Mouse (Mus musculus) hindbrain, embryonic 11.5 days (tissue): ENCODE results near the gene Ift140. TPM values are rescaled to one million over a fixed set of nuclear protein-coding genes. Genes with fewer than 3 reads are reported as not detected.

ENCODE experiments used
- ATAC-seq: fragments of 200-750 bp; cut with Nextera tagmentation; 2 replicates; pipeline ENCODE4 v1.8.0; 2017; ENCODE audit warnings: mild to moderate bottlenecking, moderate TSS enrichment, moderate library complexity; ENCODE audit not compliant: low FRiP score
- DNase-seq: peaks from one replicate; pipeline ENCODE4 v3.0.0-alpha.2; 2015; ENCODE audit warnings: low spot score
- H3K27ac ChIP-seq: fragments of 300-500 bp; sonication (generic); 2 replicates; pipeline ENCODE4 v1.5.1; 2014; ENCODE audit warnings: mild to moderate bottlenecking, low read depth, low read length
- H3K27me3 ChIP-seq: fragments of 300-500 bp; sonication (generic); 2 replicates; pipeline ENCODE4 v1.6.1; 2014; ENCODE audit warnings: mild to moderate bottlenecking, low read length, moderate library complexity, mixed read lengths; ENCODE audit not compliant: control insufficient read depth, insufficient read depth
- H3K36me3 ChIP-seq: fragments of 300-500 bp; sonication (generic); 2 replicates; pipeline ENCODE4 v1.6.1; 2014; ENCODE audit warnings: mild to moderate bottlenecking, low read length, moderate library complexity, mixed read lengths; ENCODE audit not compliant: control insufficient read depth, insufficient read depth
- H3K4me1 ChIP-seq: fragments of 300-500 bp; sonication (generic); replicated peaks from 2 replicates; pipeline ENCODE4 v1.6.1; 2014; ENCODE audit warnings: low read length, mixed read lengths; ENCODE audit not compliant: control insufficient read depth, insufficient read depth
- H3K4me2 ChIP-seq: fragments of 300-500 bp; sonication (generic); replicated peaks from 2 replicates; pipeline ENCODE4 v1.6.1; 2014; ENCODE audit warnings: mild to moderate bottlenecking, low read depth, low read length
- H3K4me3 ChIP-seq: fragments of 300-500 bp; sonication (generic); 2 replicates; pipeline ENCODE4 v1.5.1; 2014; ENCODE audit warnings: low read depth, low read length
- H3K9ac ChIP-seq: fragments of 300-500 bp; sonication (generic); 2 replicates; pipeline ENCODE4 v1.6.1; 2014; ENCODE audit warnings: low read depth, low read length
- H3K9me3 ChIP-seq: fragments of 300-500 bp; sonication (generic); 2 replicates; pipeline ENCODE4 v1.6.1; 2016; ENCODE audit warnings: low read length; ENCODE audit not compliant: control insufficient read depth
- WGBS: fragments of 180-500 bp; shearing (Covaris S2); extraction: QIAGEN DNeasy Blood & Tissue Kit; methylation state at CpG from one replicate; pipeline ENCODE4 v1.1.7; 2014; 5-methylcytosine and 5-hydroxymethylcytosine counted together
- polyA plus RNA-seq: library from polyadenylated mRNA; unstranded; fragments of >200 nt; fragmentation: Nextera tagmentation; extraction: Ambion mirVana; gene quantifications from 2 replicates; pipeline ENCODE4 v1.2.1, GENCODE M21; 2014

The Ift140 gene
- polyA plus RNA-seq, 1 experiment from 2014 or later = 15.9 TPM

DNA sequence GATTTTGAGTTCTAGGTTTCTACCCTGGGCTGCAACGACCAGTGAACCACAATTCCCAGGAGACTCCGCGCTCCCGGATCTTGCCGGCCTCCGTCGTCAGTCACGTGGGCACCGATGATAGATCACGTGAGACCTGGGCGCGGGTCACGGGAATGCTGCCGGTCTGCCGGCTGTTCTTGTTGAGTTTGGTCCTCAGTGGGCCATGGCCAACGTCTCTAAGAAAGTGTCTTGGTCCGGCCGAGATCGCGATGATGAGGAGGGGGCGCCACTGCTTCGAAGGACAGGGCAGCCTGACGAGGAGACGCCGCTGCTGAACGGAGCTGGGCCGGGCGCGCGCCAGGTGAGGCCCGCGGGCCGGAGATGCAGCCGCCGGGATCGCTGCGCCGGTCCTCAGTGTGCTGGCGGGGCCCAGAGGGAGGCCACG, 117.4 kb downstream of the Ift140 start, which contains the start of gene Clcn7:
Clcn7 (plus strand) TSS at position 117 of the 424 bp plus-strand sequence.
- ATAC-seq = peak; percentile 89
- peaks cover 8% of the 10 kb centered on the region for H3K4me1 ChIP-seq
- H3K27ac ChIP-seq = no peak within 1 kb of the TSS; the same call in 1 of the 2 replicates

DNA sequence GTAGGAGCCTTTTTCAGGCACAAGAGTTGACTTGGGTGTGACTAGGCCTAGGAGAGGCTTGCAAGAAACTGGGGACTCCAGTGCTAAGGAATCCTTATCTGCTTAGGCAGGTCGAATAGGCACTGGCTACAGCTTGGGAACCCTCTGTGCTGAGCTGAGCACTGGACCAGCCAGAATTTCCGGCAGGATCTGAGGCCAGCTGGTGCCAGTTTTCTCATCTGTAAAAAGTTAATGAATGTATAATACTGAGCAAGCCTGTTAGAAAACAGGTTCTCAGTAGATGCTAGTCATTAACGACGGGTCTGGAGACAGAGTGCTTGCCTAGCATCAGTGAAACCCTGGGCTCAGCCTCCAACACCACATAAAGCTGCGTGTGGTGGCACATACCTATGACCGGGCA, 119.7 kb downstream of the Ift140 start:
- Histone ChIP-seq H3K27me3 (no peaks in the 10 kb centered on the region), H3K27ac (no peak overlapping the region), H3K4me3 (no peak overlapping the region), H3K9ac (no peak overlapping the region), H3K36me3 (no peaks in the 10 kb centered on the region), H3K4me1 (peaks cover 8% of the 10 kb centered on the region), H3K9me3 (no peaks in the 10 kb centered on the region), H3K4me2 (no peak overlapping the region)
- no peak for DNase-seq
- WGBS = 90% methylated on average over 6 of the region's 6 CpGs
- no peak for ATAC-seq

More for the DNA sequence above, 117.4 kb downstream of the Ift140 start, which contains the start of gene Clcn7:
- peak; percentile 94 for DNase-seq
- Histone ChIP-seq H3K4me2 (peak within 1 kb of the TSS; percentile 65), H3K9ac (peak within 1 kb of the TSS; percentile 85), H3K36me3 (no peaks in the 10 kb centered on the region), H3K27me3 (no peaks in the 10 kb centered on the region), H3K9me3 (no peaks in the 10 kb centered on the region), H3K4me3 (peak within 1 kb of the TSS; percentile 87)
- WGBS = 0% methylated on average over 40 of the region's 40 CpGs

DNA sequence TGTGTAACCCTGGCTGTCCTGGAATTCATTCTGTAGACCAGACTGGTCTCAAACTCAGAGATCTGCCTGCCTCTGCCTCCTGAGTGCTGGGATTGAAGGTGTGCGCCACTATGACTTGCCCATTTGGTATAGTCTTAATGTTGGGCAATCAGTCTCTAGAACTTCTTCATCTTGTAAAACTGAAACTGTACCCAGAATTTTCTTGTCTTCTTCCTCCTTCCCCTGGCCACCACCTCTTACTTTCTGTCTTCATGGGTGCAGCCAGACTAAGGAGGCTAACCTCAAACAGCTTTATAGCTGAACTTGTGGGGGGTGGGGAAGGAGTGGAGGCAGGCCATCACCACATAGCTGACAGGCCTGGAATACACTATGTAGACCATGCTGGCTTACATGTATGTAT, 122.9 kb downstream of the Ift140 start:
- H3K36me3 ChIP-seq = no peaks in the 10 kb centered on the region
- no peak overlapping the region for H3K27ac ChIP-seq
- H3K27me3 ChIP-seq = no peaks in the 10 kb centered on the region
- no peak overlapping the region for H3K4me3 ChIP-seq
- no peaks in the 10 kb centered on the region for H3K9me3 ChIP-seq
- WGBS = 100% methylated on average over 1 of the region's 1 CpGs
- H3K4me1 ChIP-seq = peaks cover 8% of the 10 kb centered on the region
- no peak for ATAC-seq
- no peak overlapping the region for H3K4me2 ChIP-seq
- H3K9ac ChIP-seq = no peak overlapping the region
- DNase-seq = no peak

DNA sequence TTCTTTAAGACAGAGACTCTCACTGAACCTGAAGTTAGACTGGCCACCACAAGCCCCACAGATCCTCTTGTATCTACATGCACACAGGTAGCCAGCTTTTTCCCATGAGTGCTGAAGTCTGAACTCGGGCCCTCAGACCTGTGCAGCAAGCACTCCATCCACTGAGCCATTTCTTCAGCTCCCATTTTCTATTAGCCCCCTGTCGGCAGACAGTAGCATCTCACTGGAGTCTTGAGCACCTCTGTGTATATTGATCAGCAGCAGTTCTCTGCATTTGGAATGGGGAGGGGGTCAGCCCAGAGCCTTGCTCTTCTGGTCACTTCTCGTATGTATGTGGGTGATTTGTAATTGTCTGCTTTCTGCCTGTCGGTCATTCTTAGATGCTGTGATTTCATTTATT, 124.1 kb downstream of the Ift140 start:
- Histone ChIP-seq H3K4me2 (no peak overlapping the region), H3K9ac (no peak overlapping the region), H3K9me3 (no peaks in the 10 kb centered on the region), H3K27me3 (no peaks in the 10 kb centered on the region), H3K27ac (no peak overlapping the region), H3K36me3 (no peaks in the 10 kb centered on the region), H3K4me3 (no peak overlapping the region), H3K4me1 (no peaks in the 10 kb centered on the region)
- 72% methylated on average over 4 of the region's 4 CpGs for WGBS
- DNase-seq (peak; percentile 20), ATAC-seq (no peak)

Other genes with a start within 250 kb of the Ift140 start
- not detected in 2 replicates for gene Meiob, start 211.8 kb upstream of the Ift140 start, polyA plus RNA-seq
- 31.5 and 32.0 TPM in 2 replicates for gene Hagh, start 175.9 kb upstream of the Ift140 start, polyA plus RNA-seq
- gene Fahd1, start 165.7 kb upstream of the Ift140 start, polyA plus RNA-seq = 18.4 and 23.5 TPM in 2 replicates
- gene Igfals, start 150.1 kb upstream of the Ift140 start, polyA plus RNA-seq = 0.12 and 0.40 TPM in 2 replicates
- gene Nubp2, start 129.7 kb upstream of the Ift140 start, polyA plus RNA-seq = 77.6 and 84.2 TPM in 2 replicates
- 43.4 and 46.5 TPM in 2 replicates for gene Spsb3, start 129.4 kb upstream of the Ift140 start, polyA plus RNA-seq
- 22.7 and 24.2 TPM in 2 replicates for gene Eme2, start 121.0 kb upstream of the Ift140 start, polyA plus RNA-seq
- 70.5 and 73.3 TPM in 2 replicates for gene Mrps34, start 121.0 kb upstream of the Ift140 start, polyA plus RNA-seq
- 45.9 and 49.7 TPM in 2 replicates for gene Nme3, start 119.6 kb upstream of the Ift140 start, polyA plus RNA-seq
- 39.1 and 50.9 TPM in 2 replicates for gene Mapk8ip3, start 79.1 kb upstream of the Ift140 start, polyA plus RNA-seq
- 214 and 237 TPM in 2 replicates for gene Jpt2, start 55.4 kb upstream of the Ift140 start, polyA plus RNA-seq
- gene Cramp1l, start 297 bp upstream of the Ift140 start, polyA plus RNA-seq = 11.2 and 15.1 TPM in 2 replicates
- gene Tmem204, start 67.5 kb downstream of the Ift140 start, polyA plus RNA-seq = 9.3 and 10.7 TPM in 2 replicates
- gene Telo2, start 99.9 kb downstream of the Ift140 start, polyA plus RNA-seq = 23.5 and 28.8 TPM in 2 replicates
- gene Ptx4, start 104.7 kb downstream of the Ift140 start, polyA plus RNA-seq = not detected in 2 replicates
- gene Clcn7, start 117.3 kb downstream of the Ift140 start, polyA plus RNA-seq = 16.6 and 18.7 TPM in 2 replicates
- gene Ccdc154, start 146.4 kb downstream of the Ift140 start, polyA plus RNA-seq = not detected in 2 replicates
- gene Gm38655, start 159.4 kb downstream of the Ift140 start, polyA plus RNA-seq = not detected in 2 replicates
- gene BC003965, start 168.5 kb downstream of the Ift140 start, polyA plus RNA-seq = 35.2 and 36.4 TPM in 2 replicates
- 4.3 and 4.5 TPM in 2 replicates for gene Unkl, start 172.3 kb downstream of the Ift140 start, polyA plus RNA-seq
- gene Gnptg, start 224.0 kb downstream of the Ift140 start, polyA plus RNA-seq = 51.5 and 57.2 TPM in 2 replicates
- 60.3 and 64.9 TPM in 2 replicates for gene Tsr3, start 224.1 kb downstream of the Ift140 start, polyA plus RNA-seq
- gene Baiap3, start 240.3 kb downstream of the Ift140 start, polyA plus RNA-seq = 2.0 and 4.4 TPM in 2 replicates